Mouse (Mus musculus) gastrocnemius, postnatal 25 days (tissue): ENCODE results near the gene Eps15l1. TPM values are rescaled to one million over a fixed set of nuclear protein-coding genes. Genes with fewer than 3 reads are reported as not detected.

Experiments
- DNase-seq: peaks from one replicate; pipeline ENCODE4 v3.0.0; 2022
- total RNA-seq, 2 experiments: library from RNA; stranded (reverse); gene quantifications; 1 replicate in 1 of 2; 2 replicates in 1 of 2; pipeline ENCODE4 v1.2.3; 2021

The Eps15l1 gene
- total RNA-seq, 2 experiments from 2014 or later, result 22.7 to 23.9 TPM

DNA sequence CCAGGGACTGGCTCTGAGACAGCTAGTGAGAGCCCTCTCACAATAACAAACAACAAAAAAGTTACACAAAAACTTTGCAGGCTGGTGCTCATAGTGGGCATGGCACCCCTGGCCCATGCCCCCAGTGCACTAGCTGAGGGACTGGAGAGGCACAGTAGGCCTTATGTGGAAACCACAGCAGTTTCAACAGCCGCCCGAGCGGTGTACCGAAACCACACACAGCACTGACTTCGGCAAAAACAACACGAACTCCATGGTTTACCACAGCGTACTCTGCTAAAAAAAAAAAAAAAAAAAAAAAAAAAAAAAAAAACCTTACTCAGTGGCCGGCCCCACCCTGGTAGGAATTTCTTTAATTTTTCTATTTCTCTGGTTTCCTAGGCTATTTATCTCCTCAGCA is 70.5 kb downstream of the Eps15l1 start:
- no peak for DNase-seq

GRCm38 (mm10) chr8:72349838-72350237 is 71.4 kb downstream of the Eps15l1 start:
- no peak for DNase-seq

DNA sequence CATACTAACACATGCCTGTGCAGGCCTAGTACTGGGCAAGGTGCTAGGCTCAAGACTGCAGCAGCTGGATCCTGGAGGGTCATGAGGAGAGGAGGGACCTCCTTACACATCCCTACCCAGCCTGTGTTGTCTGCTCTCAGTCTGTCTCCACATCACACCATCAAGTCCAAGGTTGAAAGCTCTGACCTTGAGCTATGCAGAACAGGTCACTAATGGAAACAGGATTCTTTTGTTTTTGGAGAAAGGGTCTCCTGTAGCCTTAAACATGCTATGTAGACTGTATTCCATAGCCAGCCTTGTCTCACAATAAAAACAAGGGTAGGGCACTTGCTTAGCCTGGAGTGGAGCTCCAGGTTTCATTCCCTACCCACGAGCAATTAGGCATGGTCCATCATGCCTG is 72.3 kb downstream of the Eps15l1 start:
- no peak for DNase-seq

DNA sequence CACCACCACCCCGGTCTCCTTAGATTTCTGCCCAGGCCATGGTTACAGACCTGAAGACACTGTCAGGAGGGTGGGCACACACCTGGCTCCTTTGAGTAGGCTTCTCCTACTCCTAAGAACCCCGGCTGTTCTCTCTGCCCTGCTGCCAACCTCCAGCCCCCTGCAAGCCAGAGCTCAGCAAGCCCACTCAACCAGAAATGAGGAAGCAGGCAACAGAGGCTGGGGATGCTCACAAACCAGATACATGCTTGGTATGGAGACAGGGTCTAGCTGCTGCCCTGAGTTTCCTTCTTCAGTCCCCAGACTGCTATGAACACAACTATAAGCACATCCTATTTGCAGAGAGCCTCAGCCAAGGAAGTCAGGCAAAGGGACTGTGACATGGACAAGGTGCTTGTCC is 73.1 kb downstream of the Eps15l1 start:
- no peak for DNase-seq

- DNase-seq, result no peak
Observed at GRCm38 (mm10) chr8:72347553-72347952, 73.7 kb downstream of the Eps15l1 start.

DNA sequence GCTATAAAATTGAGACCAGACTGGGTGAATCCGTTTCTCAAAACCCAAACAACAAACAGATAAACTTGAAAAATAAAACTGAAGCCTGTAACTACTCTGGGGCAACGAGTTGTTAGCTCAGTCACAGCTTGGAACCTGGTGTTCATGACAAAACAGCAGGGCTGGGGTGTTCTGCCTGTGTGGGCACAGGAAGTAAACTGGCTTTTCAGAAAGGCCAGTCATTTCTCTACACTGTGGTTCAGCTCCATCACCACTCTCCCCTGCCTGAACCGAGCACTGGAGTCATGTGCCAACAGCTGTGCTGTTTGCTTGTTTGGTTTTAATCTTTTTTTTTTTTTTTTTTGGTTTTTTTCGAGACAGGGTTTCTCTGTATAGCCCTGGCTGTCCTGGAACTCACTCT is 77.5 kb downstream of the Eps15l1 start:
- DNase-seq, result no peak

GRCm38 (mm10) chr8:72342556-72343300 is 78.5 kb downstream of the Eps15l1 start:
- no peak for DNase-seq

DNA sequence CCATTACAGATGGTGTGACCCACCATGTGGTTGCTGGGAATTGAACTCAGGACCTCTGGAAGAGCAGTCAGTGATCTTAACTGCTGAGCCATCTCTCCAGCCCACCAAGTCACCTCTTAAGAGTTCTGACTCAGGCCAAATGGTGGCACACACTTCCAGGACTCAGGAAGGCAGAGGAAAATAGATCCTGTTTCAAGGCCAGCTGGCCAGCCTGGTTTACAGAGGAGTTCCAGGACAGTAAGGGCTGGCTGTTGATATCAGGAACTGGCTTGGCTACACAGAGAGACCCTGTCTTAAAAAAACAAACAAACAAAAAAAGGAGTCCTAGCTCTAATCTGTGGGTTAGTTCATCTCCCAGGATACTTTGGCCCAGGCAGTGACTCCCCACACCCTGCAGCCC is 84.2 kb downstream of the Eps15l1 start:
- no peak for DNase-seq

DNA sequence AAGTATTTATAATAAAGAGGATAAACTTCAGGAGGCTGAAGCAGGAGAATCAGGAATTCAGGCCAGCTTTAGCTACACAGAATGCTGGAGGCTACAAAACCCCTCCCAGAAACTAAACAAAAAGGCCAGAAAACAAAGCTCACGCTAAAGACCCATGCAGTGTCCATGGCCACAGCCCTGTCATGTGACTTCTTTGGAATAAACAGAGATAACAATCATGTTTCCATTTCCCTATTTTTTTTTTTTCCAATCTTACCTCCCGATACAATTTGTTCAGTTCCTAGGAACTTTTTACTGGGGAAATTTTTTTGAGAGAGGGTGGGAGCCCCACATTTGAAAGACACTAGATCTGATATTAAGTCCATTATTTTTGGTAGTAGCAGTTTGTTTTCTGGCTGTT is 85.0 kb downstream of the Eps15l1 start:
- DNase-seq, result no peak

- no peak for DNase-seq
Observed at GRCm38 (mm10) chr8:72334144-72334641, 87.1 kb downstream of the Eps15l1 start.

DNA sequence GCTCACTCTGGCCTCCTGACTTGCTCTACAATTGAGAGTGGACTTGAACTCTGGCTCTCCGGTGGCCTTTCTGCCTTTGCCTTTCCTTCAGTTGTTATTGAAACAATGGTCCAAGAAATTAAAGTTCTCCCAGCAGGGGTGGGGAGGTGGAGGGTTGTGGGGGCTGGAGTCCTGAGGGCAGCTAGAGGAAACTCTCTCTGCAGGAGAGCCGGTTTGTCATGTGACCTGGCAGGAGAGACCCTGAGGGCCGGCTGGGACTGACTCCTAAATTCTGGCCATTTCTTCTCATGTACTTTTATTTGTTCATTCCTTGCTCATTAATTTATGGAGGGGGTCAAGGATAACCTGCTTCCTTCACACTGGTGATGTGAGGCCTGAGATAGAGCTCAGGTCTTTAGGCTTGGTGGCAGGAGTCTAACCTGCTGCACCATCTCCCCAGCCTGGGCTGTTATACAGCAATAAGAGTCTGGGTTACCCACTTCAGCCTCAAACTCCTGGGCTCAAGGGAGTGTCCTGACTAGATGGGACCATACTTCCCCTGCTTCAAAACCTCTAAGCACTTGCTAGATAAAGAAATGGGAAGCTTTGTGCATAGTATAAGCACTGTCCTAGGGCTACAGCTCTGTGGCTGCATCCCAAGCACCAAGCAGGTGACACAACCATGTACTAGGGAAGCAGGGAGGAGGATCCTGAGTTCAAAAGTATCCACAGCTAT is 87.7 kb downstream of the Eps15l1 start:
- no peak for DNase-seq

- no peak for DNase-seq
Observed at GRCm38 (mm10) chr8:72331631-72332030, 89.6 kb downstream of the Eps15l1 start.

DNA sequence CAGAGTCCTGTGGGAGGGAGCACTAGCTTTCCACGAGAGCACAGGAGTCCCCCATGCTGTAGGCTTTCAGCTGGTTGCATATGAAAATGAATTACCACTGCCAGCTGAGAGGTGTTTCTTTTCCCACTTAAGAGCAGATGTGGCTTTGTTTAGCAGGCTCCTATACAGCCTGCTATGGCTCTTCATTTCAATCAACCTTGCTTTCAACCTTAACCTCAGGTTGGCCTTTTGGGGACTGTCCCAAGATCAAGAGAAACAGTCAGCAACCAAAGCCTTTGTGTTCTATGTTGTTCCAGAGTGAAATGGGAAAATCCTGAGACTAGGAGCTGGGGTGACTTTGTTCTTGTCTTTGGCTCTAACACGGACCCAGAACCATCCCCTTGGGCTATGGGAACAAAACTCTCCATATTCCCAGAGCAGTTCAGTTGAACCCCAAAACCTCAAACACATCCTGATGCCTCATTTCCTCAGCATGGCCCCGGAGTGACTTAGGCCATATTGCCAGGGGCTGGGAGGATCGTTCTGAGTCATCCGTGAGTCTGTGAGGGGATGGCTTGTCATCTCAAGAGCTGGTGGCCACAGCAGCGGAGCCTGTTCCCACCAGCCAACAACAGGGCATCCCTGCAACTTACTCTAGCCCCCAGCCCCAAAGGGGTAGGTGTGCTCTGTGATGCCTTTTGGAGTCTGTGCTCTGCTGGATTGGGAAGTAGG is 90.3 kb downstream of the Eps15l1 start:
- DNase-seq, result no peak

DNA sequence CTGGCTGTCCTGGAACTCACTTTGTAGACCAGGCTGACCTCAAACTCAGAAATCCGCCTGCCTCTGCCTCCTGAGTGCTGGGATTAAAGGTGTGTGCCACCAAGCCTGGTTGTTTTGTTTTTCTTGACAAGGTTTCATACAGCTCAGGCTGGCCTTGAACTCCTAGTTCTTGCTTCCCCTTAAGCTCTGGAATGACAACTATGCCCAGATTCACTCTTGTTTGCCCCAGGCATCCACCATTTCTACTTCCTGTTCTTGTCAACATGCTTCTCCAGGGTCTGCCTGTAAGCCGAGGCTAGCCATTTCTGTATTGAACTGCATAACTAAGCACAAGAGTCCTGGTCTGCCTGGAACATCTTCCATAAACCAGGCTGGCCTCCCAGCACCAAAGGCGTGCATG is 92.1 kb downstream of the Eps15l1 start:
- no peak for DNase-seq

- DNase-seq, result no peak
Observed at GRCm38 (mm10) chr8:72324708-72325107, 96.6 kb downstream of the Eps15l1 start.

DNA sequence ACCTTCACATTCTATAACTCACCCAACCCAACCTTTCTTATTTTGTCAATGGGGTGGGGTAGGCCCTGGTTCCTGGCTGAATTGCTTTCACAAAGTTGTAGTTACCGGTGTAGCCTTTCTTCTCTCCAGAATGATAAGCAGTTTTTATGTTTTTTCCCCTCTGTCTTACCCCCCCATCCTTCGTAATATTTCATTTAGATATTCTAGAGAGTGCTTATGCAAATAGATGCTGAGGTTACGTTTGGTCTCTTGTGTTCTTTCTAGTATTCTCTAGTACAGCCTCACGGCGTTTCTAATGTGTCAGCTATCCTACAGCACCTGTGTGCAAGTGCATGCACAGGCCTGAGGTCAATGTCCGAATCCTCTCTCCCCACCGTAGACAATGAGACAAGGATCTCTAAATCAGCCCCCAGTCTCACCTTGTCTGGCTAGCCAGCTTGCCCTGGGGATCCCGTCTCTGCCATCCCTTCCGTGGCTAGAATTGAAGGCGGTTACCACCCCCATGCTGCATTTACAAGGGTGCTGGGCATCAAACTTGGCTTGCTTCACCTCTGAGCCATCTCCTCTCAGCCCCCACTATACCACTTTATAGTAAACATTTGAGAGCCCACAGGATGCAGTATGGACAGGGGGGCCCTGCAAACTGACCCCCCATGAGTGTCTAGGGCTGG is 97.1 kb downstream of the Eps15l1 start:
- no peak for DNase-seq

DNA sequence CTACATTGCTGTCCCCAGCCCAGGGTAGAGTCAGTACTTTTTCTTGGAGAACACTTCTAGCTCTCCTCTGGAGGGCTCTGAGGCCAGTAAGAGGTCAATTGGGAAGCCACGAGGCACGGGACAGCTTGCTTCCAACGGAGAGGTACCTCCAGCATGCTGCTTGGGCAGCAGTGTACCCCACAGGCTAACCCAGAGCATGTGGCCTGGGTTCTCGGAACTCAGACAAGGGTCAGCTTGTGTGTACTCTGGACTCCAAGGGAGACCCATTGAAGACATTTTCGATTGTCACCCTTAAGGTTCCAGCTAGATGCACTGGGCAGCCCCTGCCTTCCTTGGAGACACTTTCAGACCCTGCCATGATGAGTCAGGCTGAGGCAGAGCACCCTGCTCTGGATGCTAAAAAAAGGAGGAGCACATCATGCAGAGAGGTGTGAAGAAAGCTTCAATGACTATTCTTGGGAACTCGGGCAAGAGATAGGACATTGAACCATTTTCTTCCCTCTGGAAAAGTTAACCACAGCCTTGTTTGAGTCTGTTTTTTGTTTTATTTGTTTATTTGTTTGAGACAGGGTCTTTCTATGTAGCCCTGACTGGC is 98.0 kb downstream of the Eps15l1 start:
- DNase-seq, result no peak

GRCm38 (mm10) chr8:72322471-72322889 is 98.8 kb downstream of the Eps15l1 start:
- DNase-seq, result peak; percentile 40

DNA sequence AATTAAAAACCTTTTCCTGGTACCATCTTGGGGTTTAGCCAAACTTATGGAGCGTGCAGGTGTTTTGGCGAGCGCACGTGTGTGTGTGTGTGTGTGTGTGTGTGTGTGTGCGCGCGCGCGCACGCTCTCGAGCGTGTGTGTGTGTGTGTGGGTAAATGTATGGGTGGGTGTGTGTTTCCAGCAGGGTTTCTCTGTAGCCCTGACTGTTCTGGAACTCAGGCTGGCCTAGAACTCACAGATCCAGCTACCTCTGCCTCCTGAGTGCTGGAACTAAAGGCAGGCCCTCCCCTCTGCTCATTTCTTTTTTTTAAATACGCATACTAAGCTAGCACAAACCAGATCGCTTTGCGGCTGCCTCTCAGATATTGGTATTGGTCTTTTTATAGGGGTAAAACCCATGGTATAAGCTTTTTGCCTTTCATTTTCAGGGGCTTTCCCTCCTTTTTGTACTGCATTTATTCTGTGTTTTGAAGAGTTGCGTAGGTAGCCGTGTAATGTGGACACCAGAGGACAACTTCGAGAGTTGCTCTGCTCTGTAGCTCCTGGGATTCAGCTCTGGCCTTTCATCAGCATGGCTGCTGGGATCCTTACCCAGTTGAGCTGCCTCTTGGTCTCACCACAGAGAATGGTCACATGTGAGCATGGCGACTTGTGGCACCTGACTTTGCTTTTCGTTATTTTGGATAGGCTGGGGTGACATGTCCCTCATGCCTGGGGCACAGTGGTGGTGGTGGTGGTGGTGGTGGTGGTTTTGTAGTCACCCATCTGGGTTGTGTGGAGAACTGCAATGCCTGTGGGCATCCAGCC is 99.4 kb downstream of the Eps15l1 start:
- no peak for DNase-seq

- DNase-seq, result no peak
Observed at GRCm38 (mm10) chr8:72320803-72321583, 100.3 kb downstream of the Eps15l1 start.
